Mouse (Mus musculus): ENCODE results near the gene Dennd2c. TPM values are rescaled to one million over a fixed set of nuclear protein-coding genes. Genes with fewer than 3 reads are reported as not detected.
A peak's percentile ranks its signal among the peaks of the same experiment; 100 is the strongest.

Gene Dennd2c
- polyA plus RNA-seq, 1 experiment from 2014 or later, result 3.7 TPM

GRCm38 (mm10) chr3:103153761-103154160 is 51.4 kb downstream of the Dennd2c start:
- Histone ChIP-seq H3K4me2 (ENCODE audit: low read depth, severe bottlenecking) (no peak overlapping the region), H3K9ac (ENCODE audit: low read length) (no peak overlapping the region), H3K4me3 (ENCODE audit: low read depth, low read length) (no peak overlapping the region), H3K9me3 (ENCODE audit: control insufficient read depth, low read length) (no peaks in the 10 kb centered on the region; the same call in 1 of the 2 replicates), H3K27me3 (ENCODE audit: control insufficient read depth, insufficient read depth, low read length) (no peaks in the 10 kb centered on the region), H3K4me1 (ENCODE audit: control insufficient read depth, insufficient read depth, low read length) (no peaks in the 10 kb centered on the region), H3K27ac (replicated peaks; ENCODE audit: low read depth, low read length) (no peak overlapping the region), H3K36me3 (ENCODE audit: control insufficient read depth, insufficient read depth, low read length) (no peaks in the 10 kb centered on the region)
- no peak for ATAC-seq (ENCODE audit: insufficient number of reproducible peaks, low FRiP score, low TSS enrichment, low read depth)
- DNase-seq (ENCODE audit: low spot score), result no peak

GRCm38 (mm10) chr3:103159232-103159900 is 57.0 kb downstream of the Dennd2c start:
- H3K27ac ChIP-seq (replicated peaks; ENCODE audit: low read depth, low read length), result no peak overlapping the region
- no peak overlapping the region for H3K9ac ChIP-seq (ENCODE audit: low read length)
- H3K4me3 ChIP-seq (ENCODE audit: low read depth, low read length), result no peak overlapping the region
- DNase-seq (ENCODE audit: low spot score), result no peak
- no peak for ATAC-seq (ENCODE audit: insufficient number of reproducible peaks, low FRiP score, low TSS enrichment, low read depth)
- no peaks in the 10 kb centered on the region; the same call in 1 of the 2 replicates for H3K9me3 ChIP-seq (ENCODE audit: control insufficient read depth, low read length)
- H3K36me3 ChIP-seq (ENCODE audit: control insufficient read depth, insufficient read depth, low read length), result no peaks in the 10 kb centered on the region
- H3K4me2 ChIP-seq (ENCODE audit: low read depth, severe bottlenecking), result no peak overlapping the region
- no peaks in the 10 kb centered on the region for H3K4me1 ChIP-seq (ENCODE audit: control insufficient read depth, insufficient read depth, low read length)
- no peaks in the 10 kb centered on the region for H3K27me3 ChIP-seq (ENCODE audit: control insufficient read depth, insufficient read depth, low read length)
- whole genome bisulfite sequencing, result 69% methylated on average over 3 of the region's 3 CpGs

GRCm38 (mm10) chr3:103169771-103170170 is 67.4 kb downstream of the Dennd2c start:
- no peak for ATAC-seq (ENCODE audit: insufficient number of reproducible peaks, low FRiP score, low TSS enrichment, low read depth)

GRCm38 (mm10) chr3:103171505-103172267 is 69.3 kb downstream of the Dennd2c start, which contains the start of gene Bcas2:
Gene Bcas2 (plus strand): TSS chr3:103171655.
- H3K27ac ChIP-seq (replicated peaks; ENCODE audit: low read depth, low read length), result no peak within 1 kb of the TSS; the same call in 1 of the 2 replicates
- ATAC-seq (ENCODE audit: insufficient number of reproducible peaks, low FRiP score, low TSS enrichment, low read depth) (peak; percentile 89), DNase-seq (ENCODE audit: low spot score) (peak; percentile 99)
- peak within 1 kb of the TSS; percentile 87 for H3K9ac ChIP-seq (ENCODE audit: low read length)
- WGBS, result under 1% methylated on average over 56 of the region's 56 CpGs
- no peaks in the 10 kb centered on the region for H3K27me3 ChIP-seq (ENCODE audit: control insufficient read depth, insufficient read depth, low read length)
- peak within 1 kb of the TSS; percentile 86 for H3K4me2 ChIP-seq (ENCODE audit: low read depth, severe bottlenecking)
- H3K4me1 ChIP-seq (ENCODE audit: control insufficient read depth, insufficient read depth, low read length), result no peaks in the 10 kb centered on the region
- H3K9me3 ChIP-seq (ENCODE audit: control insufficient read depth, low read length), result no peaks in the 10 kb centered on the region
- peak within 1 kb of the TSS; percentile 86 for H3K4me3 ChIP-seq (ENCODE audit: low read depth, low read length)
- peaks cover 14% of the 10 kb centered on the region; the same call in 1 of the 2 replicates for H3K36me3 ChIP-seq (ENCODE audit: control insufficient read depth, insufficient read depth, low read length)

More at GRCm38 (mm10) chr3:103169771-103170170, 67.4 kb downstream of the Dennd2c start:
- no peak overlapping the region for H3K27ac ChIP-seq (replicated peaks; ENCODE audit: low read depth, low read length)
- peak; percentile 89 for DNase-seq (ENCODE audit: low spot score)
- H3K27me3 ChIP-seq (ENCODE audit: control insufficient read depth, insufficient read depth, low read length), result no peaks in the 10 kb centered on the region
- WGBS, result 16% methylated on average over 4 of the region's 4 CpGs
- no peaks in the 10 kb centered on the region for H3K4me1 ChIP-seq (ENCODE audit: control insufficient read depth, insufficient read depth, low read length)
- no peak overlapping the region for H3K9ac ChIP-seq (ENCODE audit: low read length)
- no peak overlapping the region for H3K4me2 ChIP-seq (ENCODE audit: low read depth, severe bottlenecking)
- no peaks in the 10 kb centered on the region for H3K9me3 ChIP-seq (ENCODE audit: control insufficient read depth, low read length)
- H3K4me3 ChIP-seq (ENCODE audit: low read depth, low read length), result no peak overlapping the region
- peaks cover 2% of the 10 kb centered on the region; the same call in 1 of the 2 replicates for H3K36me3 ChIP-seq (ENCODE audit: control insufficient read depth, insufficient read depth, low read length)

- Histone ChIP-seq H3K9me3 (ENCODE audit: control insufficient read depth, low read length) (no peaks in the 10 kb centered on the region), H3K27me3 (ENCODE audit: control insufficient read depth, insufficient read depth, low read length) (no peaks in the 10 kb centered on the region), H3K9ac (ENCODE audit: low read length) (peak overlapping the region; percentile 87; the same call in 1 of the 2 replicates), H3K36me3 (ENCODE audit: control insufficient read depth, insufficient read depth, low read length) (peaks cover 14% of the 10 kb centered on the region; the same call in 1 of the 2 replicates), H3K4me3 (ENCODE audit: low read depth, low read length) (peak overlapping the region; percentile 86), H3K4me2 (ENCODE audit: low read depth, severe bottlenecking) (peak overlapping the region; percentile 86), H3K4me1 (ENCODE audit: control insufficient read depth, insufficient read depth, low read length) (no peaks in the 10 kb centered on the region), H3K27ac (replicated peaks; ENCODE audit: low read depth, low read length) (no peak overlapping the region)
- WGBS, result 70% methylated on average over 5 of the region's 5 CpGs
- no peak for ATAC-seq (ENCODE audit: insufficient number of reproducible peaks, low FRiP score, low TSS enrichment, low read depth)
- DNase-seq (ENCODE audit: low spot score), result no peak
Observed at GRCm38 (mm10) chr3:103172615-103173014, 70.2 kb downstream of the Dennd2c start.

GRCm38 (mm10) chr3:103176740-103177139 is 74.3 kb downstream of the Dennd2c start:
- Histone ChIP-seq H3K9ac (ENCODE audit: low read length) (no peak overlapping the region), H3K4me3 (ENCODE audit: low read depth, low read length) (no peak overlapping the region), H3K27me3 (ENCODE audit: control insufficient read depth, insufficient read depth, low read length) (no peaks in the 10 kb centered on the region), H3K4me2 (ENCODE audit: low read depth, severe bottlenecking) (no peak overlapping the region), H3K4me1 (ENCODE audit: control insufficient read depth, insufficient read depth, low read length) (no peaks in the 10 kb centered on the region), H3K27ac (replicated peaks; ENCODE audit: low read depth, low read length) (no peak overlapping the region), H3K36me3 (ENCODE audit: control insufficient read depth, insufficient read depth, low read length) (peaks cover 16% of the 10 kb centered on the region; the same call in 1 of the 2 replicates), H3K9me3 (ENCODE audit: control insufficient read depth, low read length) (no peaks in the 10 kb centered on the region)
- no peak for ATAC-seq (ENCODE audit: insufficient number of reproducible peaks, low FRiP score, low TSS enrichment, low read depth)
- 89% methylated on average over 4 of the region's 4 CpGs for WGBS
- no peak for DNase-seq (ENCODE audit: low spot score)

GRCm38 (mm10) chr3:103179527-103179926 is 77.1 kb downstream of the Dennd2c start:
- Histone ChIP-seq H3K4me1 (ENCODE audit: control insufficient read depth, insufficient read depth, low read length) (no peaks in the 10 kb centered on the region), H3K9ac (ENCODE audit: low read length) (no peak overlapping the region), H3K4me3 (ENCODE audit: low read depth, low read length) (no peak overlapping the region), H3K27me3 (ENCODE audit: control insufficient read depth, insufficient read depth, low read length) (no peaks in the 10 kb centered on the region), H3K36me3 (ENCODE audit: control insufficient read depth, insufficient read depth, low read length) (peaks cover 14% of the 10 kb centered on the region; the same call in 1 of the 2 replicates), H3K9me3 (ENCODE audit: control insufficient read depth, low read length) (no peaks in the 10 kb centered on the region), H3K4me2 (ENCODE audit: low read depth, severe bottlenecking) (no peak overlapping the region), H3K27ac (replicated peaks; ENCODE audit: low read depth, low read length) (no peak overlapping the region)
- no peak for ATAC-seq (ENCODE audit: insufficient number of reproducible peaks, low FRiP score, low TSS enrichment, low read depth)
- no peak for DNase-seq (ENCODE audit: low spot score)
- 91% methylated on average over 9 of the region's 9 CpGs for WGBS

GRCm38 (mm10) chr3:103181171-103181570 is 78.8 kb downstream of the Dennd2c start:
- 54% methylated on average over 4 of the region's 4 CpGs for WGBS
- ATAC-seq (ENCODE audit: insufficient number of reproducible peaks, low FRiP score, low TSS enrichment, low read depth) (no peak), DNase-seq (ENCODE audit: low spot score) (no peak)
- Histone ChIP-seq H3K4me2 (ENCODE audit: low read depth, severe bottlenecking) (no peak overlapping the region), H3K36me3 (ENCODE audit: control insufficient read depth, insufficient read depth, low read length) (peaks cover 6% of the 10 kb centered on the region; the same call in 1 of the 2 replicates), H3K9me3 (ENCODE audit: control insufficient read depth, low read length) (no peaks in the 10 kb centered on the region), H3K4me3 (ENCODE audit: low read depth, low read length) (no peak overlapping the region), H3K27ac (replicated peaks; ENCODE audit: low read depth, low read length) (no peak overlapping the region), H3K27me3 (ENCODE audit: control insufficient read depth, insufficient read depth, low read length) (no peaks in the 10 kb centered on the region), H3K9ac (ENCODE audit: low read length) (no peak overlapping the region), H3K4me1 (ENCODE audit: control insufficient read depth, insufficient read depth, low read length) (no peaks in the 10 kb centered on the region)

Measured in limb, embryonic 11.5 days (tissue).